In the genomic region with DNA sequence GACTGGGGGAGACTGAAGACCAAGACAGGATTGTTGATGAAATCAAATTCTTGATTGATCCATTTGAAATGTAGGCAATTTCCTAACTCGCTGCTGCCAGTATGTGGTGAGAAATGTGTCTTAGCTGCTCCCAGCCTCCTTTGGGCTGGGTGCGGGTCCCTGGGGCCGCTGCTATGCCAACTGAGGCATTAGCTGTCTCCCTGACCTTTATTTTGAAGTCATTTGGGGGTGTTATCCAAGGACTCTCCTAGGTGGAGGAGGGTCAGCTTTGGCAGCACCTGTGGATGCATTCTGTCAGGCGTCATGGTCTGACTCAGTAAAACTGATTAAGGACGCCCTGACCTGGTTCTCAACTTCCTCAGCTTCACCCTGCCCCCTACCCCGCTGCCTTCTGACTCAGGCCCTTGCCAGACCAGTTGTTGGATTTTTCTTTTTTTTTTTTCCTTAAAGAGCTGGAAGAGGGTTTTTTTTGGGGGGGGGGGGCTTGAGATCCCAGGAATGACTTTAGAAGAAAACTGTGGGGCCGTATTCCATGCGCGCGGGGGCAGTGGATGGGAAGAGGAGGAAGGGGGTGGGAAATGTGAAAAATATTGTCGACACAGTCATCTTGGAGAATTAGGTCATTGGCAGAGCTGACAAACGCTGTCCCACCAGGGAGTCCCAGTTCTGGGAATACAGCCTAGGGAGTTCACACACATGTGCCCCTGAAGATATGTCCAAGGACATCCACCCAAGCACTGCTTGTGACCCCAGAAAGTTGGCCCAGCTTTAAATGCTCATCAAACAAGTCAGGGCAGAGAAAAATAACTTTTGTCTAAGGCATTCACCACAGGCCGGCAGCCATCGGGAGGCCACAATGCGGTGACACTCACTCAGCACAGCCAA, we compare ENCODE assay signal across 13 mouse cellular contexts. TPM values are rescaled to one million over a fixed set of nuclear protein-coding genes. Genes with fewer than 3 reads are reported as not detected.
DNase-seq lines count a peak whose midpoint lies in the region; ATAC-seq and TF ChIP-seq lines count a peak whose summit lies in the region.
"Had no signal": no experiment of that assay in that cellular context is flagged by ENCODE, and none has a peak within 500 bp of the region (broad histone marks: within the 10 kb centered on the region; RNA-seq: fewer than 3 reads in every experiment).

No protein-coding gene starts in this region.

- no peak overlapping the region for H3K9ac ChIP-seq in liver, postnatal 0 days (replicated peaks)
- no peak overlapping the region for H3K9ac ChIP-seq in liver, embryonic 12.5 days
- H3K9ac ChIP-seq: midbrain, embryonic 12.5 days had no signal

- H3K4me3 ChIP-seq in liver, postnatal 0 days (ENCODE audit: low read depth, low read length) = no peak overlapping the region
- no peak overlapping the region for H3K4me3 ChIP-seq in liver, embryonic 12.5 days
- H3K4me3 ChIP-seq: midbrain, embryonic 12.5 days had no signal

- H3K36me3 ChIP-seq in liver, postnatal 0 days (replicated peaks; ENCODE audit: insufficient read depth, low read length) = no peaks in the 10 kb centered on the region
- H3K36me3 ChIP-seq in liver, embryonic 12.5 days = no peaks in the 10 kb centered on the region
- H3K36me3 ChIP-seq: G1E; midbrain, embryonic 12.5 days had no signal

- no peak overlapping the region for H3K4me2 ChIP-seq in liver, postnatal 0 days (ENCODE audit: low read depth, low read length)
- H3K4me2 ChIP-seq in liver, embryonic 12.5 days = no peak overlapping the region
- H3K4me2 ChIP-seq: midbrain, embryonic 12.5 days had no signal

- peak; percentile 29; the same call in 1 of the 2 replicates for ATAC-seq in liver, postnatal 0 days
- no peak for ATAC-seq in liver, embryonic 12.5 days

- no peak overlapping the region for H3K27ac ChIP-seq in liver, postnatal 0 days (ENCODE audit: low read depth)
- H3K27ac ChIP-seq in liver, embryonic 12.5 days = no peak overlapping the region
- H3K27ac ChIP-seq: midbrain, embryonic 12.5 days had no signal

- 79% methylated on average over 15 of the region's 15 CpGs for WGBS in liver, postnatal 0 days (ENCODE audit: insufficient replicate concordance)
- WGBS in liver, embryonic 12.5 days (ENCODE audit: insufficient replicate concordance) = 68% methylated on average over 15 of the region's 15 CpGs

- DNase-seq in liver, postnatal 0 days = no peak
- peak; percentile 88 for DNase-seq in adrenal gland, postnatal 14 days
- peak; percentile 47 to 49 for DNase-seq in gastrocnemius, postnatal 36 days
- peak; percentile 69 for DNase-seq in skeletal muscle tissue, adult 2 months (ENCODE audit: low read depth, low spot score)
- DNase-seq in left cerebral cortex, adult 11 months (ENCODE audit: low spot score) = no peak
- DNase-seq in spleen, postnatal 14 days (ENCODE audit: low spot score in 2 of 2) = no peak
- no peak for DNase-seq in spleen, postnatal 4 days (ENCODE audit: low spot score in 2 of 2)
- DNase-seq: layer of hippocampus, adult 9-11 months had no signal

- no peaks in the 10 kb centered on the region for H3K4me1 ChIP-seq in liver, postnatal 0 days (ENCODE audit: insufficient read depth)
- H3K4me1 ChIP-seq in liver, embryonic 12.5 days = peaks cover 12% of the 10 kb centered on the region
- H3K4me1 ChIP-seq: midbrain, embryonic 12.5 days had no signal

- H3K27me3 ChIP-seq in liver, postnatal 0 days (ENCODE audit: insufficient read depth, low read length) = no peaks in the 10 kb centered on the region
- H3K27me3 ChIP-seq in liver, embryonic 12.5 days (replicated peaks) = no peaks in the 10 kb centered on the region
- H3K27me3 ChIP-seq: midbrain, embryonic 12.5 days had no signal

- TF ChIP-seq CTCF in liver, postnatal 0 days (IDR thresholded peaks at IDR 0.05; ENCODE audit: low read depth) = no peak

- TF ChIP-seq EP300 in liver, postnatal 0 days (IDR thresholded peaks at IDR 0.05; ENCODE audit: low read depth) = no peak

- no peaks in the 10 kb centered on the region for H3K9me3 ChIP-seq in liver, postnatal 0 days (ENCODE audit: low read length)
- no peaks in the 10 kb centered on the region for H3K9me3 ChIP-seq in liver, embryonic 12.5 days (replicated peaks)
- H3K9me3 ChIP-seq: G1E; midbrain, embryonic 12.5 days had no signal

- intact Hi-C loops in gastrocnemius, postnatal 36 days (cut with DNase I) = no loop called here

RNA-seq across cellular contexts. Expression of a gene that starts 12.7 kb away (rescaled TPM):
- polyA plus RNA-seq in liver, postnatal 0 days (2015; fragmentation: Nextera tagmentation; extraction: Ambion mirVana) = not detected in 2 replicates
- polyA plus RNA-seq in liver, embryonic 12.5 days (2016; fragmentation: Nextera tagmentation; extraction: Ambion mirVana) = not detected in 2 replicates
- total RNA-seq in adrenal gland, postnatal 14 days (2021) = not detected in 2 replicates
- total RNA-seq in gastrocnemius, postnatal 36 days (2021) = not detected
- total RNA-seq: common myeloid progenitor, adult 5-6 weeks; G1E had no signal
- polyA plus RNA-seq: G1E; midbrain, embryonic 12.5 days; small intestine, adult 2 months had no signal

RNA-seq across cellular contexts. Expression of a gene that starts 33.5 kb away (rescaled TPM):
- polyA plus RNA-seq in liver, postnatal 0 days (2015; fragmentation: Nextera tagmentation; extraction: Ambion mirVana) = 0.42 and 6.5 TPM in 2 replicates
- polyA plus RNA-seq in liver, embryonic 12.5 days (2016; fragmentation: Nextera tagmentation; extraction: Ambion mirVana) = not detected in 2 replicates
- total RNA-seq in adrenal gland, postnatal 14 days (2021) = not detected in 2 replicates
- total RNA-seq in gastrocnemius, postnatal 36 days (2021) = not detected
- total RNA-seq: common myeloid progenitor, adult 5-6 weeks; G1E had no signal
- polyA plus RNA-seq: G1E; midbrain, embryonic 12.5 days had no signal

RNA-seq across cellular contexts. Expression of a gene that starts 39.4 kb away (rescaled TPM):
- polyA plus RNA-seq in liver, postnatal 0 days (2015; fragmentation: Nextera tagmentation; extraction: Ambion mirVana) = 216 and 227 TPM in 2 replicates
- polyA plus RNA-seq in liver, embryonic 12.5 days (2016; fragmentation: Nextera tagmentation; extraction: Ambion mirVana) = 316 and 324 TPM in 2 replicates
- 355 and 372 TPM in 2 replicates for total RNA-seq in adrenal gland, postnatal 14 days (2021)
- total RNA-seq in gastrocnemius, postnatal 36 days (2021) = 100 to 1,000 TPM; 158 to 176 TPM

RNA-seq across cellular contexts. Expression of a gene that starts 56.2 kb away (rescaled TPM):
- polyA plus RNA-seq in liver, postnatal 0 days (2015; fragmentation: Nextera tagmentation; extraction: Ambion mirVana) = not detected in 2 replicates
- polyA plus RNA-seq in liver, embryonic 12.5 days (2016; fragmentation: Nextera tagmentation; extraction: Ambion mirVana) = not detected in 2 replicates
- total RNA-seq in adrenal gland, postnatal 14 days (2021) = not detected in 2 replicates
- total RNA-seq in gastrocnemius, postnatal 36 days (2021) = not detected
- total RNA-seq: common myeloid progenitor, adult 5-6 weeks had no signal
- polyA plus RNA-seq: G1E; midbrain, embryonic 12.5 days; small intestine, adult 2 months had no signal

Comparison
In these comparisons a context has a peak if more than half of its experiments do, and no peak if none do; other contexts are left out.
1. DNase-seq: peak in adrenal gland, postnatal 14 days (single experiment), gastrocnemius, postnatal 36 days (2 of 2) and skeletal muscle tissue, adult 2 months (single experiment); none in liver, postnatal 0 days (single experiment), left cerebral cortex, adult 11 months (single experiment), spleen, postnatal 14 days (0 of 2) and spleen, postnatal 4 days (0 of 2).